Mouse (Mus musculus): ENCODE results near the gene Gigyf2.

DNA sequence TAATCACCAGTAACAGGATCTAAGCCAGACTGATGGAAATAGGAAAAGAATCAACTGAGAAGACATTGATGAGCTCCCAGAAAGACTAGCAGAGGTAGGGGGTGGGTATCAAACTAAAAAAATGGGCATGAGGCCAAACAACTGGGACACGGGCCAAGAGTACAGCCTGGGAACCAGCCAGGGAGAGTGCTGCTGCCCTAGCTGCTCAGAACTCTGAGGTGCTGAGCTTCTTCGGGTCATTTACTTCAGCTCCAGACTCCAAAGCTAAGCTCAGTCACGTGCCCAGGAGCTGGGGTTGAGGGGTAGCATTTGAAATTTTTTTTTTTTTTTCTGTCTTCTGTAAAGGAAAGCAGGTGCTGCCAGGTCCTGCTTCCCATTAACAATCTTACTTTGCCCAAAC is 10.1 kb upstream of the Gigyf2 start:
- TF ChIP-seq CTCF (IDR thresholded peaks at IDR 0.05 in 2 of 3, conservative IDR thresholded peaks at IDR 0.05 in 1 of 3; ENCODE audit: control insufficient read depth in 1 of 3, insufficient read depth in 1 of 3, low read depth in 2 of 3, low read length in 3 of 3, poor library complexity in 1 of 3, severe bottlenecking in 1 of 3) (no peak), USF1 (IDR thresholded peaks at IDR 0.05; ENCODE audit: low read depth, low read length) (peak; percentile 81), POLR2AphosphoS5 (IDR thresholded peaks at IDR 0.05; ENCODE audit: borderline replicate concordance, low read depth, low read length) (no peak)

Measured in MEL (cell line).